ENCODE assay signal across 11 mouse cellular contexts in the genomic region with DNA sequence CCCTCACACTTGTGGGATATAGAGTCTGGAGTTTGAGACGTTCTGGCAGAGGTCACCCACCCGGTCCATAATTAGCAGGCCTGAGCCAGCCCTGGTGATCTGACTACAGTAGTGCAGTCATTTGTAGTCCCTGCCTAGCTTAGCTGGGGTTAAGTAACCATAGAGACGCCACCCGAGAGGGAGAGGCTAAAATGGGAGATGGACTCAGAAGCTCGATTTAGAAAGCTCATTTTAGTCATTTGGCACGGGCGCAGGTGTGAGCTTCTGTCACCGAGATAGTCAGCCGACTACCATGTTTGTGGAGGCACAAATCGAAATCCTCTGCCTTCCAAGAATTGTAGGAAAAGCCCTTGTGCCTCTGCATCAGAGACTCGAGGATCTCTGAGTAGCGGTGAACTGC. TPM values are rescaled to one million over a fixed set of nuclear protein-coding genes. Genes with fewer than 3 reads are reported as not detected.
DNase-seq lines count a peak whose midpoint lies in the region; TF ChIP-seq lines count a peak whose summit lies in the region.
"Had no signal": no experiment of that assay in that cellular context is flagged by ENCODE, and none has a peak within 500 bp of the region (broad histone marks: within the 10 kb centered on the region; RNA-seq: fewer than 3 reads in every experiment).

No protein-coding gene starts in this region.

- no peak for TF ChIP-seq POLR2A in brain, embryonic 14.5 days (IDR thresholded peaks at IDR 0.05; ENCODE audit: borderline replicate concordance, extremely low read depth, insufficient read depth, insufficient read length, poor library complexity, severe bottlenecking)

- H3K27ac ChIP-seq in embryonic facial prominence, embryonic 10.5 days (replicated peaks), result no peak overlapping the region
- H3K27ac ChIP-seq: forebrain, embryonic 10.5 days had no signal

- no peaks in the 10 kb centered on the region for H3K36me3 ChIP-seq in embryonic facial prominence, embryonic 10.5 days (replicated peaks)
- H3K36me3 ChIP-seq: forebrain, embryonic 10.5 days had no signal

- WGBS in embryonic facial prominence, embryonic 10.5 days, result 75% methylated on average over 12 of the region's 12 CpGs

- intact Hi-C loops in heart, postnatal 10 days (cut with DNase I), result no loop called here
- intact Hi-C loops in left cerebral cortex, postnatal 10 days (cut with DNase I), result loop anchor here (10.0 kb wide), 1 partner anchor 343 kb away; no protein-coding TSS in a partner anchor

- no peaks in the 10 kb centered on the region for H3K27me3 ChIP-seq in embryonic facial prominence, embryonic 10.5 days (replicated peaks; ENCODE audit: low read depth, poor library complexity, severe bottlenecking)

- H3K9me3 ChIP-seq in embryonic facial prominence, embryonic 10.5 days, result no peaks in the 10 kb centered on the region
- H3K9me3 ChIP-seq: forebrain, embryonic 10.5 days had no signal

- H3K4me1 ChIP-seq in embryonic facial prominence, embryonic 10.5 days, result peaks cover 19% of the 10 kb centered on the region

- DNase-seq in brain, embryonic 14.5 days (ENCODE audit: low read depth), result peak; percentile 23
- peak; percentile 66 for DNase-seq in cerebellum, adult 9-11 months
- peak; percentile 69 to 73 for DNase-seq in heart, postnatal 10 days
- peak; percentile 68 to 85 for DNase-seq in left cerebral cortex, postnatal 10 days (ENCODE audit: extremely low spot score in 1 of 2, low spot score in 2 of 2)
- no peak for DNase-seq in c-Kit-positive CD71-positive TER-119-positive erythroid progenitor cells, embryonic 14.5 days (ENCODE audit: low spot score)
- DNase-seq in embryonic facial prominence, embryonic 10.5 days (ENCODE audit: low spot score), result no peak
- no peak for DNase-seq in thymus, postnatal 14 days
- no peak for DNase-seq in kidney, postnatal 25 days
- DNase-seq: kidney, adult 8-10 months; lung, postnatal 14 days had no signal

- TF ChIP-seq CTCF in brain, embryonic 14.5 days (IDR thresholded peaks at IDR 0.05; ENCODE audit: borderline replicate concordance, extremely low read depth, insufficient read depth, insufficient read length), result no peak

- no peak overlapping the region for H3K4me3 ChIP-seq in embryonic facial prominence, embryonic 10.5 days
- H3K4me3 ChIP-seq: forebrain, embryonic 10.5 days had no signal

RNA-seq across cellular contexts. Expression of a gene that starts 34.8 kb away (rescaled TPM):
- polyA plus RNA-seq in brain, embryonic 14.5 days (2012; rRNA removed), result 19.7 and 21.3 TPM in 2 replicates
- 10 to 100 TPM; 10.6 TPM for total RNA-seq in heart, postnatal 10 days (2021)
- total RNA-seq in left cerebral cortex, postnatal 10 days (2021), result 1 to 10 TPM; 6.7 to 7.5 TPM
- polyA plus RNA-seq in embryonic facial prominence, embryonic 10.5 days (2016; fragmentation: Nextera tagmentation; extraction: Ambion mirVana), result 5.3 and 7.7 TPM in 2 replicates

RNA-seq across cellular contexts. Expression of a gene that starts 44.2 kb away (rescaled TPM):
- 0.59 and 3.3 TPM in 2 replicates for polyA plus RNA-seq in brain, embryonic 14.5 days (2012; rRNA removed)
- total RNA-seq in heart, postnatal 10 days (2021), result 1 to 10 TPM; 1.2 to 1.7 TPM
- 10 to 100 TPM; 12.1 to 14.2 TPM for total RNA-seq in left cerebral cortex, postnatal 10 days (2021)
- polyA plus RNA-seq in embryonic facial prominence, embryonic 10.5 days (2016; fragmentation: Nextera tagmentation; extraction: Ambion mirVana), result 1.8 and 2.1 TPM in 2 replicates

Comparison
In these comparisons a context has a peak if more than half of its experiments do, and no peak if none do; other contexts are left out.
1. DNase-seq: peak in brain, embryonic 14.5 days (single experiment), cerebellum, adult 9-11 months (single experiment), heart, postnatal 10 days (2 of 2) and left cerebral cortex, postnatal 10 days (2 of 2); none in c-Kit-positive CD71-positive TER-119-positive erythroid progenitor cells, embryonic 14.5 days (single experiment), embryonic facial prominence, embryonic 10.5 days (single experiment), thymus, postnatal 14 days (single experiment) and kidney, postnatal 25 days (0 of 2).
2. RNA of a gene that starts 44.2 kb away (total RNA-seq): 12.1 to 14.2 TPM in left cerebral cortex, postnatal 10 days; 1.2 to 1.7 TPM in heart, postnatal 10 days; every median in the first group is over 4 times any median in the second.